Mouse (Mus musculus): ENCODE data around the gene Scml4. TPM values are rescaled to one million over a fixed set of nuclear protein-coding genes. Genes with fewer than 3 reads are reported as not detected.

The Scml4 gene
- polyA plus RNA-seq, 1 experiment from 2014 or later: 7.1 TPM

GRCm38 (mm10) chr10:43004174-43004734 lies 144.1 kb downstream of the Scml4 start:
- ATAC-seq (ENCODE audit: low FRiP score): 0 out of 2 replicates have a peak, but pooled peaks have one; percentile 6
- WGBS: 89% methylated on average over 16 of the region's 16 CpGs
- Histone ChIP-seq H3K9ac (no peak overlapping the region), H3K4me3 (no peak overlapping the region), H3K36me3 (peaks cover 6% of the 10 kb centered on the region; the same call in 1 of the 2 replicates), H3K27me3 (no peaks in the 10 kb centered on the region), H3K9me3 (no peaks in the 10 kb centered on the region), H3K27ac (no peak overlapping the region), H3K4me2 (no peak overlapping the region), H3K4me1 (replicated peaks) (peaks cover 18% of the 10 kb centered on the region)

- Histone ChIP-seq H3K4me2 (no peak overlapping the region), H3K4me3 (no peak overlapping the region), H3K9ac (no peak overlapping the region), H3K27ac (no peak overlapping the region), H3K9me3 (no peaks in the 10 kb centered on the region), H3K27me3 (no peaks in the 10 kb centered on the region), H3K36me3 (peaks cover 6% of the 10 kb centered on the region; the same call in 1 of the 2 replicates), H3K4me1 (replicated peaks) (peaks cover 18% of the 10 kb centered on the region)
- ATAC-seq (ENCODE audit: low FRiP score): no peak
- 76% methylated on average over 4 of the region's 4 CpGs for WGBS
Measured at GRCm38 (mm10) chr10:43005031-43005430, 144.9 kb downstream of the Scml4 start.

DNA sequence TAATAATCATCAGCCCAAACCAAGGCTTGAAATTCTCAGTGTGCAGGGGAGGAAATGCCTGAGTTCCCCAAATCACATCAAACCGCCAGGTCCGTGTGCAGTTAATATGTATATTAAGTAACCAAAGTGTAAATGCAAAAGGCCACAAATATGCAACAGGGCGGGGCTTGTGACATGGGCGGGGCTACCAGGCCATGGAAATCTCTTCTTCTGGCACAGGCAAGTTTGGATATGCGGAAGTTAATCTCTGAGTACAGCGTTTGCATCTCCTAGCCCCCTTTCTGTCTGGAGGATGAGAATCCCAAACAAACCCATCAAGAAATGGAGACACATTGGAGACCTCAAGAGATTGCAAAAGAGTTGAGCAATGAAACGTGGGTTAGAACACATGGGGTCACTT lies 145.5 kb downstream of the Scml4 start:
- H3K4me2 ChIP-seq: no peak overlapping the region
- WGBS: 80% methylated on average over 7 of the region's 7 CpGs
- no peak overlapping the region for H3K9ac ChIP-seq

GRCm38 (mm10) chr10:43006534-43006933 lies 146.4 kb downstream of the Scml4 start:
- no peak for ATAC-seq (ENCODE audit: low FRiP score)
- H3K9ac ChIP-seq: no peak overlapping the region
- no peak overlapping the region for H3K4me3 ChIP-seq
- H3K36me3 ChIP-seq: peaks cover 6% of the 10 kb centered on the region; the same call in 1 of the 2 replicates
- H3K9me3 ChIP-seq: no peaks in the 10 kb centered on the region
- H3K27ac ChIP-seq: no peak overlapping the region
- WGBS: 94% methylated on average over 4 of the region's 4 CpGs
- H3K27me3 ChIP-seq: no peaks in the 10 kb centered on the region
- H3K4me2 ChIP-seq: no peak overlapping the region
- peaks cover 18% of the 10 kb centered on the region for H3K4me1 ChIP-seq (replicated peaks)

More for the DNA sequence above, 145.5 kb downstream of the Scml4 start:
- H3K27ac ChIP-seq: no peak overlapping the region
- no peaks in the 10 kb centered on the region for H3K27me3 ChIP-seq
- H3K36me3 ChIP-seq: peaks cover 6% of the 10 kb centered on the region; the same call in 1 of the 2 replicates
- H3K9me3 ChIP-seq: no peaks in the 10 kb centered on the region
- peaks cover 18% of the 10 kb centered on the region for H3K4me1 ChIP-seq (replicated peaks)
- H3K4me3 ChIP-seq: no peak overlapping the region
- ATAC-seq (ENCODE audit: low FRiP score): no peak

DNA sequence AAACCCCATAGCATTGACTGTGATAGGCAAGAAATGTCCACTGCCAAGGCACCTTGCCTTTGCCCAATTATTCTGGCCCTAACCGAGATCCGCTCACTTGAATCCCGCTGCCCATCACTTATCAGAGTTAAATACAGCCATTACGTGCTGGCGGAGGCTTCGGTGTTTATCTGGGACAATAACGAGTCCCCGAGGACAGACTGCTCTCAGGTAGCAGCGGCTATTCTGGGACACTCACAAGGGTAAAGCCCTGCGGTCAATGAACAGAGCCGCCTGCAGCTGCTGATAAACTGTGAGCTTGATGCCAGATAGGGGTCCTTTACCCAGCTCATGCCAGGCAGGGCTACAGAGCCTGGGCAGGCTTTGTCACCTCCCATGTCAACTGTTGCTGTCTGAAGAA lies 147.9 kb downstream of the Scml4 start:
- H3K4me1 ChIP-seq (replicated peaks): peaks cover 4% of the 10 kb centered on the region; the same call in 1 of the 2 replicates
- no peak overlapping the region for H3K4me3 ChIP-seq
- H3K27me3 ChIP-seq: no peaks in the 10 kb centered on the region
- WGBS: 62% methylated on average over 11 of the region's 11 CpGs
- no peak overlapping the region for H3K9ac ChIP-seq
- no peak for ATAC-seq (ENCODE audit: low FRiP score)
- H3K9me3 ChIP-seq: no peaks in the 10 kb centered on the region
- H3K4me2 ChIP-seq: no peak overlapping the region
- H3K36me3 ChIP-seq: peaks cover 6% of the 10 kb centered on the region; the same call in 1 of the 2 replicates
- no peak overlapping the region for H3K27ac ChIP-seq

Other genes starting within 250 kb of the Scml4 start
- 23.7 and 23.9 TPM in 2 replicates for gene Sec63, start 98.9 kb upstream of the Scml4 start, polyA plus RNA-seq (2015; fragmentation: Nextera tagmentation; extraction: Ambion mirVana)